Mouse (Mus musculus): Measurements from ENCODE around the gene Csf3. TPM values are rescaled to one million over a fixed set of nuclear protein-coding genes. Genes with fewer than 3 reads are reported as not detected.
A peak's percentile ranks its signal among the peaks of the same experiment; 100 is the strongest.

Csf3 gene
- polyA plus RNA-seq, 1 experiment from 2014 or later, result not detected

- Histone ChIP-seq H3K9me3 (ENCODE audit: low read length) (peaks cover 5% of the 10 kb centered on the region; the same call in 1 of the 2 replicates), H3K9ac (replicated peaks) (no peak overlapping the region), H3K4me1 (ENCODE audit: insufficient read depth) (peaks cover 27% of the 10 kb centered on the region), H3K27ac (ENCODE audit: low read depth) (no peak overlapping the region), H3K36me3 (replicated peaks; ENCODE audit: insufficient read depth, low read length) (no peaks in the 10 kb centered on the region), H3K27me3 (ENCODE audit: insufficient read depth, low read length) (no peaks in the 10 kb centered on the region), H3K4me2 (ENCODE audit: low read depth, low read length) (no peak overlapping the region), H3K4me3 (ENCODE audit: low read depth, low read length) (no peak overlapping the region)
- no peak for TF ChIP-seq CTCF (IDR thresholded peaks at IDR 0.05; ENCODE audit: low read depth)
- no peak for TF ChIP-seq EP300 (IDR thresholded peaks at IDR 0.05; ENCODE audit: low read depth)
- ATAC-seq (no peak), DNase-seq (no peak)
- WGBS (ENCODE audit: insufficient replicate concordance), result 67% methylated on average over 4 of the region's 4 CpGs
These were observed 37.4 kb downstream of the Csf3 start for GRCm38 (mm10) chr11:98738428-98738911.

GRCm38 (mm10) chr11:98738925-98739324 lies 37.9 kb downstream of the Csf3 start:
- TF ChIP-seq CTCF (IDR thresholded peaks at IDR 0.05; ENCODE audit: low read depth) (no peak), EP300 (IDR thresholded peaks at IDR 0.05; ENCODE audit: low read depth) (no peak)
- H3K4me2 ChIP-seq (ENCODE audit: low read depth, low read length), result no peak overlapping the region
- DNase-seq (no peak), ATAC-seq (no peak)
- H3K27ac ChIP-seq (ENCODE audit: low read depth), result no peak overlapping the region
- no peaks in the 10 kb centered on the region for H3K36me3 ChIP-seq (replicated peaks; ENCODE audit: insufficient read depth, low read length)
- 44% methylated on average over 9 of the region's 9 CpGs for WGBS (ENCODE audit: insufficient replicate concordance)
- H3K4me3 ChIP-seq (ENCODE audit: low read depth, low read length), result no peak overlapping the region
- H3K9ac ChIP-seq (replicated peaks), result no peak overlapping the region
- H3K9me3 ChIP-seq (ENCODE audit: low read length), result peaks cover 5% of the 10 kb centered on the region; the same call in 1 of the 2 replicates
- peaks cover 31% of the 10 kb centered on the region for H3K4me1 ChIP-seq (ENCODE audit: insufficient read depth)
- H3K27me3 ChIP-seq (ENCODE audit: insufficient read depth, low read length), result no peaks in the 10 kb centered on the region

GRCm38 (mm10) chr11:98740026-98740392 lies 38.9 kb downstream of the Csf3 start:
- peak overlapping the region; percentile 94 for H3K4me2 ChIP-seq (ENCODE audit: low read depth, low read length)
- 15% methylated on average over 8 of the region's 8 CpGs for WGBS (ENCODE audit: insufficient replicate concordance)
- peak overlapping the region; percentile 96 for H3K9ac ChIP-seq (replicated peaks)
- no peaks in the 10 kb centered on the region for H3K9me3 ChIP-seq (ENCODE audit: low read length)
- no peak for ATAC-seq
- H3K4me1 ChIP-seq (ENCODE audit: insufficient read depth), result peaks cover 38% of the 10 kb centered on the region
- H3K27me3 ChIP-seq (ENCODE audit: insufficient read depth, low read length), result no peaks in the 10 kb centered on the region
- H3K36me3 ChIP-seq (replicated peaks; ENCODE audit: insufficient read depth, low read length), result no peaks in the 10 kb centered on the region
- TF ChIP-seq CTCF (IDR thresholded peaks at IDR 0.05; ENCODE audit: low read depth) (no peak), EP300 (IDR thresholded peaks at IDR 0.05; ENCODE audit: low read depth) (no peak)
- peak overlapping the region; percentile 99 for H3K4me3 ChIP-seq (ENCODE audit: low read depth, low read length)
- H3K27ac ChIP-seq (ENCODE audit: low read depth), result peak overlapping the region; percentile 95
- no peak for DNase-seq

- TF ChIP-seq CTCF (IDR thresholded peaks at IDR 0.05; ENCODE audit: low read depth) (peak; percentile 8; the same call in 1 of the 2 replicates), EP300 (IDR thresholded peaks at IDR 0.05; ENCODE audit: low read depth) (0 out of 2 replicates have a peak, but pooled peaks have one; percentile 33)
- Histone ChIP-seq H3K36me3 (replicated peaks; ENCODE audit: insufficient read depth, low read length) (no peaks in the 10 kb centered on the region), H3K4me3 (ENCODE audit: low read depth, low read length) (peak within 1 kb of the TSS; percentile 99), H3K9me3 (ENCODE audit: low read length) (no peaks in the 10 kb centered on the region), H3K4me1 (ENCODE audit: insufficient read depth) (peaks cover 38% of the 10 kb centered on the region), H3K27ac (ENCODE audit: low read depth) (peak within 1 kb of the TSS; percentile 95), H3K4me2 (ENCODE audit: low read depth, low read length) (peak within 1 kb of the TSS; percentile 94), H3K27me3 (ENCODE audit: insufficient read depth, low read length) (no peaks in the 10 kb centered on the region), H3K9ac (replicated peaks) (peak within 1 kb of the TSS; percentile 96)
- under 1% methylated on average over 22 of the region's 22 CpGs for WGBS (ENCODE audit: insufficient replicate concordance)
- DNase-seq (peak; percentile 75), ATAC-seq (peak; percentile 74)
These were observed 39.5 kb downstream of the Csf3 start, which contains the start of gene Thra for GRCm38 (mm10) chr11:98740393-98741050. Gene Thra, plus strand, starts transcription at chr11:98740638.

GRCm38 (mm10) chr11:98741051-98741620 lies 40.1 kb downstream of the Csf3 start:
- Histone ChIP-seq H3K27me3 (ENCODE audit: insufficient read depth, low read length) (no peaks in the 10 kb centered on the region), H3K36me3 (replicated peaks; ENCODE audit: insufficient read depth, low read length) (no peaks in the 10 kb centered on the region), H3K9ac (replicated peaks) (peak overlapping the region; percentile 96), H3K4me1 (ENCODE audit: insufficient read depth) (peaks cover 42% of the 10 kb centered on the region), H3K4me2 (ENCODE audit: low read depth, low read length) (peak overlapping the region; percentile 94), H3K4me3 (ENCODE audit: low read depth, low read length) (peak overlapping the region; percentile 99), H3K9me3 (ENCODE audit: low read length) (no peaks in the 10 kb centered on the region), H3K27ac (ENCODE audit: low read depth) (peak overlapping the region; percentile 95)
- TF ChIP-seq CTCF (IDR thresholded peaks at IDR 0.05; ENCODE audit: low read depth) (no peak), EP300 (IDR thresholded peaks at IDR 0.05; ENCODE audit: low read depth) (no peak)
- no peak for DNase-seq
- WGBS (ENCODE audit: insufficient replicate concordance), result under 1% methylated on average over 17 of the region's 17 CpGs
- ATAC-seq, result 0 out of 2 replicates have a peak, but pooled peaks have one; percentile 18

- peak; percentile 82 for ATAC-seq
- peak; percentile 87 for DNase-seq
These were observed 40.7 kb downstream of the Csf3 start for GRCm38 (mm10) chr11:98741622-98742396.

More at GRCm38 (mm10) chr11:98741622-98742396, 40.7 kb downstream of the Csf3 start:
- WGBS (ENCODE audit: insufficient replicate concordance), result 1% methylated on average over 62 of the region's 86 CpGs
- no peaks in the 10 kb centered on the region for H3K27me3 ChIP-seq (ENCODE audit: insufficient read depth, low read length)
- no peaks in the 10 kb centered on the region for H3K36me3 ChIP-seq (replicated peaks; ENCODE audit: insufficient read depth, low read length)
- H3K4me1 ChIP-seq (ENCODE audit: insufficient read depth), result peaks cover 49% of the 10 kb centered on the region
- H3K9ac ChIP-seq (replicated peaks), result peak overlapping the region; percentile 96
- TF ChIP-seq CTCF (IDR thresholded peaks at IDR 0.05; ENCODE audit: low read depth), result peak; percentile 39
- no peak for TF ChIP-seq EP300 (IDR thresholded peaks at IDR 0.05; ENCODE audit: low read depth)
- H3K9me3 ChIP-seq (ENCODE audit: low read length), result no peaks in the 10 kb centered on the region
- H3K27ac ChIP-seq (ENCODE audit: low read depth), result peak overlapping the region; percentile 95
- peak overlapping the region; percentile 99 for H3K4me3 ChIP-seq (ENCODE audit: low read depth, low read length)
- H3K4me2 ChIP-seq (ENCODE audit: low read depth, low read length), result peak overlapping the region; percentile 94
